Mouse (Mus musculus): ENCODE data around the gene Heyl. TPM values are rescaled to one million over a fixed set of nuclear protein-coding genes. Genes with fewer than 3 reads are reported as not detected.
A peak's percentile ranks its signal among the peaks of the same experiment; 100 is the strongest.
"Not testable (repeated sequence)": the region's sequence is repeated elsewhere in the genome, so short reads cannot be mapped to it uniquely, and the experiment has no call there.

Gene Heyl
- total and polyA plus RNA-seq, 2 experiments from 2014 or later: 4.2 to 6.3 TPM

GRCm38 (mm10) chr4:123284731-123285624, 51.6 kb downstream of the Heyl start:
- DNase-seq (no peak), ATAC-seq (no peak)
- 76% methylated on average over 6 of the region's 6 CpGs for WGBS
- H3K4me3 ChIP-seq (ENCODE audit: low read depth, low read length): 0 out of 2 replicates have a peak overlapping the region, but pooled peaks have one; percentile 54
- no peak for TF ChIP-seq CTCF (IDR thresholded peaks at IDR 0.05; ENCODE audit: low read depth)
- no peak overlapping the region for H3K27ac ChIP-seq (ENCODE audit: low read depth, low read length)
- peak overlapping the region; percentile 86 for H3K4me2 ChIP-seq (ENCODE audit: low read depth)
- H3K9me3 ChIP-seq (ENCODE audit: low read length): no peaks in the 10 kb centered on the region
- H3K27me3 ChIP-seq (ENCODE audit: insufficient read depth, low read length): no peaks in the 10 kb centered on the region
- H3K9ac ChIP-seq: no peak overlapping the region
- H3K4me1 ChIP-seq (ENCODE audit: insufficient read depth): peaks cover 21% of the 10 kb centered on the region
- H3K36me3 ChIP-seq (ENCODE audit: insufficient read depth): peaks cover 27% of the 10 kb centered on the region

GRCm38 (mm10) chr4:123286790-123287189, 53.4 kb downstream of the Heyl start:
- Histone ChIP-seq H3K4me3 (ENCODE audit: low read depth, low read length) (no peak overlapping the region), H3K9me3 (ENCODE audit: low read length) (no peaks in the 10 kb centered on the region), H3K4me2 (ENCODE audit: low read depth) (no peak overlapping the region), H3K9ac (no peak overlapping the region), H3K4me1 (ENCODE audit: insufficient read depth) (peaks cover 21% of the 10 kb centered on the region), H3K36me3 (ENCODE audit: insufficient read depth) (peaks cover 40% of the 10 kb centered on the region), H3K27me3 (ENCODE audit: insufficient read depth, low read length) (no peaks in the 10 kb centered on the region), H3K27ac (ENCODE audit: low read depth, low read length) (no peak overlapping the region)
- ATAC-seq (no peak), DNase-seq (no peak)
- 93% methylated on average over 2 of the region's 2 CpGs for WGBS
- no peak for TF ChIP-seq CTCF (IDR thresholded peaks at IDR 0.05; ENCODE audit: low read depth)

- WGBS: 95% methylated on average over 12 of the region's 12 CpGs
- Histone ChIP-seq H3K9me3 (ENCODE audit: low read length) (no peaks in the 10 kb centered on the region), H3K36me3 (ENCODE audit: insufficient read depth) (peaks cover 62% of the 10 kb centered on the region), H3K4me3 (ENCODE audit: low read depth, low read length) (no peak overlapping the region), H3K4me1 (ENCODE audit: insufficient read depth) (peaks cover 17% of the 10 kb centered on the region), H3K27me3 (ENCODE audit: insufficient read depth, low read length) (no peaks in the 10 kb centered on the region), H3K9ac (no peak overlapping the region), H3K4me2 (ENCODE audit: low read depth) (no peak overlapping the region), H3K27ac (ENCODE audit: low read depth, low read length) (no peak overlapping the region)
- TF ChIP-seq CTCF (IDR thresholded peaks at IDR 0.05; ENCODE audit: low read depth): no peak
- ATAC-seq (no peak), DNase-seq (no peak)
Observed at GRCm38 (mm10) chr4:123289038-123289437, 55.7 kb downstream of the Heyl start.

GRCm38 (mm10) chr4:123292390-123292789, 59.0 kb downstream of the Heyl start:
- no peak for TF ChIP-seq CTCF (IDR thresholded peaks at IDR 0.05; ENCODE audit: low read depth)
- Histone ChIP-seq H3K27ac (ENCODE audit: low read depth, low read length) (no peak overlapping the region), H3K9me3 (ENCODE audit: low read length) (no peaks in the 10 kb centered on the region), H3K27me3 (ENCODE audit: insufficient read depth, low read length) (no peaks in the 10 kb centered on the region), H3K4me2 (ENCODE audit: low read depth) (no peak overlapping the region), H3K36me3 (ENCODE audit: insufficient read depth) (peaks cover 81% of the 10 kb centered on the region), H3K9ac (no peak overlapping the region), H3K4me3 (ENCODE audit: low read depth, low read length) (no peak overlapping the region), H3K4me1 (ENCODE audit: insufficient read depth) (no peaks in the 10 kb centered on the region)
- no peak for DNase-seq
- 84% methylated on average over 3 of the region's 3 CpGs for WGBS
- no peak for ATAC-seq

- DNase-seq (no peak), ATAC-seq (no peak)
- H3K4me1 ChIP-seq (ENCODE audit: insufficient read depth): no peaks in the 10 kb centered on the region
- no peak overlapping the region for H3K27ac ChIP-seq (ENCODE audit: low read depth, low read length)
- no peak for TF ChIP-seq CTCF (IDR thresholded peaks at IDR 0.05; ENCODE audit: low read depth)
- no peak overlapping the region for H3K9ac ChIP-seq
- no peak overlapping the region for H3K4me2 ChIP-seq (ENCODE audit: low read depth)
- no peaks in the 10 kb centered on the region for H3K27me3 ChIP-seq (ENCODE audit: insufficient read depth, low read length)
- no peaks in the 10 kb centered on the region for H3K9me3 ChIP-seq (ENCODE audit: low read length)
- WGBS: 90% methylated on average over 7 of the region's 7 CpGs
- no peak overlapping the region for H3K4me3 ChIP-seq (ENCODE audit: low read depth, low read length)
- peaks cover 81% of the 10 kb centered on the region for H3K36me3 ChIP-seq (ENCODE audit: insufficient read depth)
Observed at GRCm38 (mm10) chr4:123292989-123293388, 59.6 kb downstream of the Heyl start.

GRCm38 (mm10) chr4:123293661-123294443, 60.5 kb downstream of the Heyl start:
- 81% methylated on average over 7 of the region's 7 CpGs for WGBS
- no peak for ATAC-seq
- Histone ChIP-seq H3K4me1 (ENCODE audit: insufficient read depth) (no peaks in the 10 kb centered on the region), H3K27ac (ENCODE audit: low read depth, low read length) (no peak overlapping the region), H3K4me2 (ENCODE audit: low read depth) (no peak overlapping the region), H3K27me3 (ENCODE audit: insufficient read depth, low read length) (no peaks in the 10 kb centered on the region), H3K4me3 (ENCODE audit: low read depth, low read length) (no peak overlapping the region), H3K36me3 (ENCODE audit: insufficient read depth) (peaks cover 80% of the 10 kb centered on the region), H3K9me3 (ENCODE audit: low read length) (no peaks in the 10 kb centered on the region), H3K9ac (no peak overlapping the region)
- no peak for TF ChIP-seq CTCF (IDR thresholded peaks at IDR 0.05; ENCODE audit: low read depth)
- DNase-seq: no peak

- WGBS: 94% methylated on average over 15 of the region's 15 CpGs
- not testable (repeated sequence) for ATAC-seq; H3K4me3 ChIP-seq (ENCODE audit: low read depth, low read length); H3K4me1 ChIP-seq (ENCODE audit: insufficient read depth); H3K27me3 ChIP-seq (ENCODE audit: insufficient read depth, low read length); H3K9ac ChIP-seq; H3K4me2 ChIP-seq (ENCODE audit: low read depth); DNase-seq; H3K9me3 ChIP-seq (ENCODE audit: low read length); H3K27ac ChIP-seq (ENCODE audit: low read depth, low read length)
- H3K36me3 ChIP-seq (ENCODE audit: insufficient read depth): peaks cover 79% of the 10 kb centered on the region
Observed at GRCm38 (mm10) chr4:123295026-123295425, 61.7 kb downstream of the Heyl start.
